Mouse (Mus musculus) megakaryocyte, embryonic 14.5 days (primary cell): ENCODE measurements around the gene Sytl2.

ENCODE experiments used
- FLI1 ChIP-seq: IDR thresholded peaks from 2 replicates; pipeline ENCODE4 v1.6.1; 2012; ENCODE audit warnings: low read length, inconsistent platforms, mixed read lengths
- GATA1 ChIP-seq: IDR thresholded peaks from 3 replicates; pipeline ENCODE4 v1.6.1; 2012; ENCODE audit warnings: mixed read lengths, low read length, inconsistent platforms, borderline replicate concordance

- TF ChIP-seq GATA1 = no peak
- no peak for TF ChIP-seq FLI1
These were observed 17.3 kb upstream of the Sytl2 start for GRCm38 (mm10) chr7:90284793-90285192.
